Mouse (Mus musculus) hindbrain, embryonic 10.5 days (tissue): ENCODE data around the gene Cul5. TPM values are rescaled to one million over a fixed set of nuclear protein-coding genes. Genes with fewer than 3 reads are reported as not detected.

Experiments used
- DNase-seq: peaks from one replicate; pipeline ENCODE4 v3.0.0-alpha.2; 2017; ENCODE audit warnings: low spot score
- H3K27ac ChIP-seq: fragments of 300-500 bp; sonication (generic); 2 replicates; pipeline ENCODE4 v1.5.1; 2016; ENCODE audit warnings: mild to moderate bottlenecking, moderate library complexity
- H3K27me3 ChIP-seq: fragments of 300-500 bp; sonication (generic); 2 replicates; pipeline ENCODE4 v1.6.1; 2016; ENCODE audit warnings: mild to moderate bottlenecking; ENCODE audit not compliant: poor library complexity, insufficient read depth, severe bottlenecking
- H3K36me3 ChIP-seq: fragments of 300-500 bp; sonication (generic); 2 replicates; pipeline ENCODE4 v1.6.1; 2016; ENCODE audit warnings: mild to moderate bottlenecking, moderate library complexity
- H3K4me1 ChIP-seq: fragments of 300-500 bp; sonication (generic); replicated peaks from 2 replicates; pipeline ENCODE4 v1.6.1; 2016; ENCODE audit warnings: mild to moderate bottlenecking
- H3K4me3 ChIP-seq: fragments of 300-500 bp; sonication (generic); 2 replicates; pipeline ENCODE4 v1.5.1; 2016; ENCODE audit warnings: mild to moderate bottlenecking, moderate library complexity
- H3K9me3 ChIP-seq: fragments of 300-500 bp; sonication (generic); 2 replicates; pipeline ENCODE4 v1.6.1; 2016; ENCODE audit warnings: mild to moderate bottlenecking, moderate library complexity
- WGBS: fragments of 180-500 bp; shearing (Covaris S2); methylation state at CpG from one replicate; pipeline ENCODE4 v1.1.7; 2016; 5-methylcytosine and 5-hydroxymethylcytosine counted together
- polyA plus RNA-seq: library from polyadenylated mRNA; unstranded; fragments of >200 nt; fragmentation: Nextera tagmentation; extraction: Ambion mirVana; gene quantifications from 2 replicates; pipeline ENCODE4 v1.2.1, GENCODE M21; 2016

Gene Cul5
- polyA plus RNA-seq, result 34.0 and 37.0 TPM in 2 replicates

DNA sequence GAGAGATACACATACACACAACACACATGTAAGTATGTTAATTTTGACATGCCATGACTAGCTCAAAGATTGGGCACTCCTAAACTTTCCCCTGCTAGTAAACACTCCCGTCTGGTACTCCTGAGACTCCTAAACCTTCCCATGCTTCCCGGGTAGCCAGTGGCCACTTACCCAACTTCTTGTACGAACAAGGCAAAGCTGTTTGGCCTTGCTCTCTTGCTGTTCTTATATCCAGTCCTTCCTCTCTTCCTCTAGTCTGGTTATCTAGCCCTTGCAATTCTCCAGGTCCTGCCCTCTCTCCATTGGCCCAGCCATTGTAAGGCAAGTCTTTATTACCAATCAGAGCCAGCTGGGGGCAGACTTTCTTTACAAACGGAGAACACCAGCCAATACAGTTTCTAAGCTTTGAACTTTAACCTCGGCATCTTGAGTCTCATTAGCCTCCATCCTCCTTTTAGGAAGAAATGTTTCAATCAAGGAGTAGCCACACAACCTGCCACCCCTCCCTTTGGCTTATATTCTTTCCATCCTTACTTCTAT is at the start of gene Cul5:
Cul5 (minus strand) TSS at position 335 of the 540 bp plus-strand sequence.
- H3K27ac ChIP-seq, result no peak within 1 kb of the TSS
- WGBS, result 49% methylated on average over 5 of the region's 5 CpGs
- H3K4me3 ChIP-seq, result no peak within 1 kb of the TSS

DNA sequence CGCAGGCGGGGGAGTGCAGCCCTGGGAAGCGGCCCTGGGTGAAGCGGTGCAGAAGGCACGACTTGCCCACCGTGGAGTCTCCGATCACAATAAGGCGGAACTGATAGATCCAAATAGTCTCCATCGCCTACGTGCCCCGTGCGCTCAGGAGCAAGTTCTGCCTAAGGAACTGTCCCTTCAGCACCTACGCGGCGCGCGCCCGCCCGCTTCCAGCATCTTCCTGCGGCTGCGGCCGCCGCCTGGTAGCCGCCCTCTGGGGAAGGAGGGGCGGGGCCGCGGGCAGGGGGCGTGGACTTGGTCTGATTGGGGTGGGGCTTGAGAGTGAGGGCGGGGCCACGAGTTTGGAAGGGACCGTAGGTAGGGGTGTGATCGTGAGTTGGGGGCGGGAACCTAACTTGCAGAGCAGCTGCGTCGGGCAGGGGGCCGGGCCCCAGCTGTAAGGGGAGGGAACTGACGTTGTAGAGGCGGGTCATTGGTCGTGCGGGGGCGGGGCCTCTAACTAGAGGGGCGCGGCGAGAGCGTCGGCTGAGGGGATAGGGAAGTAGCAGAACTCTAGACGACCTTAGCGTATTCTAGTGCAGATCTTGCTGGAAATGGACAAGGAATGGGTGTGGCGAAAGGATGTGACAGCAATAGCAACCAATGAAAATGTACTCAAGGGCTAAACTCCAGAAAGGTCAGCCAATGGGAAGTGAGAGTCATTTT is 36.3 kb upstream of the Cul5 start, which contains the start of gene Rab39:
Rab39 (minus strand) TSS at position 241 of the 705 bp plus-strand sequence.
- WGBS, result under 1% methylated on average over 49 of the region's 49 CpGs
- Histone ChIP-seq H3K27me3 (0 out of 2 replicates have a peak, but pooled peaks cover 5% of the 10 kb centered on the region), H3K4me1 (peaks cover 23% of the 10 kb centered on the region), H3K9me3 (no peaks in the 10 kb centered on the region), H3K36me3 (no peaks in the 10 kb centered on the region), H3K4me3 (peak within 1 kb of the TSS; percentile 74), H3K27ac (peak within 1 kb of the TSS; percentile 83)
- DNase-seq, result peak; percentile 96

More for the DNA sequence above, at the start of gene Cul5:
- Histone ChIP-seq H3K4me1 (peaks cover 18% of the 10 kb centered on the region), H3K27me3 (no peaks in the 10 kb centered on the region), H3K9me3 (no peaks in the 10 kb centered on the region), H3K36me3 (no peaks in the 10 kb centered on the region)
- peak; percentile 26 for DNase-seq

DNA sequence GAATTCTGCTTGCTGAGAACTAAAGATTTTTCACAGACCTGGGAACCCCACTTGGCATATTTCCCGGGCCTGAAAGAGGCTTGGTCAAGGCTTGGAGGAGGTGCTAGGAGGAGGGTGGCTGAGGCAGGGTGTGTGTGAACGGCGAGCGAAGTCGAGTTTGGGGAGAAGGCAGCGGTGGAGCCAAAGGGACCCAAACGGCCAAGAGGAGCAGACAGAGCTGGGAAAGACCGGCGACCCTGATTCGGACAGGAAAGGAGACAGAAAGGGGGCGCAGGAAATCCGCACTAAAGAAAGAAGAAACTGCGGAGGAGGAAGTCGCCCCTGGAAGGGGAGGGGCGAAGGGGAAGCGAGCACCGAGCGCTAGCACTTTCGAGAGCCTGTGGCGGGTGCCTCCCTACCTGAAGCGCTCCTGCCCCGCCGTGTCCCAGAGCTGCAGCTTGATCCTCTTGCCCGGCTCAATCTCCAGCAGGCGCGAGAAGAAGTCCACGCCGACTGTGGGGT is 35.7 kb upstream of the Cul5 start:
- Histone ChIP-seq H3K27ac (peak overlapping the region; percentile 83), H3K36me3 (no peaks in the 10 kb centered on the region), H3K9me3 (no peaks in the 10 kb centered on the region), H3K27me3 (0 out of 2 replicates have a peak, but pooled peaks cover 5% of the 10 kb centered on the region), H3K4me1 (peaks cover 23% of the 10 kb centered on the region), H3K4me3 (peak overlapping the region; percentile 74)
- DNase-seq, result no peak
- WGBS, result under 1% methylated on average over 28 of the region's 28 CpGs

DNA sequence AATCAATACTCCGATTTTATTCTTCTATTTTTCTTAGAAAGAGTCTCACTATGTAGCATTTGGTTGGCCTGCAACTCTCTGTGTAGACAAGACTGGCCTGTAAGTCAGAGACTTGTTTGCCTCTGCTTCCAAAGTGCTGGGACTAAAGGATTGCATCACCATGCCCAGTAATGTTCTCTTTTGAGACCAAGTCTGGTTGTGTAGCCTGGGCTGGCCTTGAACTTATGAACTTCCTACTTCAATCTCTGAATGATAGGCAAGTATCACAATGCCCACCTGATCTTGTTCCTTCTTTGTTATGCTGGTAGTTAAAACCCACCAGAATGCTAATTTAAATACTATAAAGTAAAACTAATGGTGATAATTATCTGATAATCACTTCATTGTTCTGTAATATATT is 33.2 kb upstream of the Cul5 start:
- H3K9me3 ChIP-seq, result no peaks in the 10 kb centered on the region
- no peak overlapping the region for H3K27ac ChIP-seq
- 92% methylated on average over 1 of the region's 1 CpGs for WGBS
- H3K4me1 ChIP-seq, result peaks cover 23% of the 10 kb centered on the region
- no peaks in the 10 kb centered on the region for H3K27me3 ChIP-seq
- no peaks in the 10 kb centered on the region for H3K36me3 ChIP-seq
- H3K4me3 ChIP-seq, result no peak overlapping the region
- no peak for DNase-seq

- no peaks in the 10 kb centered on the region for H3K27me3 ChIP-seq
- no peaks in the 10 kb centered on the region for H3K36me3 ChIP-seq
- H3K4me3 ChIP-seq, result no peak overlapping the region
- WGBS, result 80% methylated on average over 4 of the region's 4 CpGs
- H3K9me3 ChIP-seq, result 0 out of 2 replicates have a peak, but pooled peaks cover 3% of the 10 kb centered on the region
- peaks cover 7% of the 10 kb centered on the region for H3K4me1 ChIP-seq
- no peak for DNase-seq
- no peak overlapping the region for H3K27ac ChIP-seq
Measured at GRCm38 (mm10) chr9:53700496-53700895, 30.7 kb upstream of the Cul5 start.

DNA sequence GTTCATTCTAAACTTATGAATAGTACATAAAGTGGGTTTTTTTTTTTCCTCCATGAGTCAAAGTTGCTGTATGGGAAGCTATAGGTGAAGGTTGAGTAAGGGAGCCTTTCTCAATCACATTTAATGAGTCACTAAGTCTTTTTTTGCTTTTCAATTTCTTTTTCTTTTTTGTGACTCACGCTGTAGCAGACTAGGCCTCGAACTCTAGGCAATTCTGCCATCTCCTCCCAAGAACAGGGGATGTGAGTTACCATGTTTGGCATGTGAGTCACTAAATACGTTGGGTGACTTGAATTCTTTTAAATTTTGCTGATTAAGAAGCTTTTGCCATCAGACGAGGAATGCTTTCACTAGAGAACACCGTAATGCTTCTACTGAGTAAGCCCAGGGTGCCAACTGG is 26.0 kb upstream of the Cul5 start:
- 0 out of 2 replicates have a peak, but pooled peaks cover 3% of the 10 kb centered on the region for H3K9me3 ChIP-seq
- 86% methylated on average over 5 of the region's 5 CpGs for WGBS

GRCm38 (mm10) chr9:53693718-53694117 is 23.9 kb upstream of the Cul5 start:
- 76% methylated on average over 1 of the region's 1 CpGs for WGBS
- Histone ChIP-seq H3K27ac (no peak overlapping the region), H3K36me3 (no peaks in the 10 kb centered on the region), H3K9me3 (0 out of 2 replicates have a peak, but pooled peaks cover 3% of the 10 kb centered on the region), H3K4me3 (no peak overlapping the region), H3K4me1 (no peaks in the 10 kb centered on the region), H3K27me3 (no peaks in the 10 kb centered on the region)
- no peak for DNase-seq

More for the DNA sequence above, 26.0 kb upstream of the Cul5 start:
- Histone ChIP-seq H3K27ac (no peak overlapping the region), H3K4me3 (no peak overlapping the region), H3K36me3 (no peaks in the 10 kb centered on the region), H3K27me3 (no peaks in the 10 kb centered on the region), H3K4me1 (no peaks in the 10 kb centered on the region)
- DNase-seq, result no peak

DNA sequence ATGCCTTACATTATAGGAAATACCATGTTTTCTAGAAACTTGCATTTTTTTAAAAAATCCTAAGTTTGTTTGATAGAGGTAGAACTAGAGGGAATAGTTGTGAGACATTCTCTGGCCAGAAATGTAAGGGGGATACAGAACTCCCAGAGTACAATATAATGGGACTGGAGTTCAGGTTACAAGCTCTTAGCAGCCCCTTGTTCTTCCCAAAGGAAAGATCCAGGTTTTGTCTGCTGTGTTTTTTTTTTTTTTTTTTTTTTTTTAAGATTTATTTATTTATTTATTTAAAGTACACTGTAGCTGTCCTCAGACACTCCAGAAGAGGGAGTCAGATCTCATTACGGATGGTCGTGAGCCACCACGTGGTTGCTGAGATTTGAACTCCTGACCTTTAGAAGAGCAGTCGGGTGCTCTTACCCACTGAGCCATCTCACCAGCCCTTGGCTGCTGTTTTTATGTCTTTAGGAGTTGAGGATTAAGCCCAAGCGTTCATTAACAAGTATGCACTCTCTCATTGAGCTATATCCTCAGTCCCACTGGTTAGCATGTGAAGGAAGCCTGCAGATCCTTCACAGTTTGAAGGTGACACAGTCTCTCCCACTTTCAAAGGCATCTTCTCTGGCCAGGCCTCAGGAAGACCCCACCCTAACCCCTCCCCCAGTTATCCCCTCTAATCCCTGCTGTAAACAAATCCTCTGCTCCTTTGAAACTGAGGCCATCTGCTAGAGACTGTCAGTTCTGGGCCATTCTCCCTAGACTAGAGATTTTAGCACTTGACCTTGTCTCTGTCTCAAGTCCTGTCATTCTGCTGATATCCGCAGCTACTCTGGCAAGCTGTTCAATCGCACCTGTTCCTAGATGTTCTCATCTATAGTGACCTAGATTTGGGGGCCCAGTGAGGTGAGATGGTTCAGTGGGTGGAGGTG is 22.2 kb upstream of the Cul5 start:
- no peaks in the 10 kb centered on the region for H3K27me3 ChIP-seq
- H3K4me3 ChIP-seq, result no peak overlapping the region
- H3K36me3 ChIP-seq, result no peaks in the 10 kb centered on the region
- WGBS, result 46% methylated on average over 7 of the region's 7 CpGs
- 0 out of 2 replicates have a peak, but pooled peaks cover under 1% of the 10 kb centered on the region for H3K9me3 ChIP-seq
- no peak for DNase-seq
- no peak overlapping the region for H3K27ac ChIP-seq
- H3K4me1 ChIP-seq, result no peaks in the 10 kb centered on the region

DNA sequence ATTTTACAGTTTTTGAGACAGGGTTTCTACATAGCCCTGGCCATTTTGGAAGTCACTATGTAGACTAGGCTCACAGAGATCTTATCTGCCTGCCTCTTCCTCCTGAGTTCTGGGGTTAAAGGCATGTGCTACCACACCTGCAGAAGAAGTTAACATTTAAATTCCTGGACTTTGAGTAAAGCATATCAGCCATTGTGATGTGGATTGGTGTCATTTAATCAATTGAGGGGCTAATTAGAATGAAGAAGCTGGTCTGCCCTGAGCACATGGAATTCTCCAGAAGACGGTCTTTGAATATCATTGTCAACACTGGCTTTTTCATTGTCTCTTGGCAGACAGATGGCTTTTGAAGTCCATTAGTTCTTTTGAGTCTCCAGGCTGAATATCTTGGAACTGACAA is 11.0 kb upstream of the Cul5 start:
- no peak overlapping the region for H3K4me3 ChIP-seq
- 95% methylated on average over 1 of the region's 1 CpGs for WGBS
- H3K9me3 ChIP-seq, result 0 out of 2 replicates have a peak, but pooled peaks cover 3% of the 10 kb centered on the region
- H3K27me3 ChIP-seq, result no peaks in the 10 kb centered on the region
- no peak overlapping the region for H3K27ac ChIP-seq
- no peaks in the 10 kb centered on the region for H3K36me3 ChIP-seq
- DNase-seq, result no peak
- no peaks in the 10 kb centered on the region for H3K4me1 ChIP-seq

DNA sequence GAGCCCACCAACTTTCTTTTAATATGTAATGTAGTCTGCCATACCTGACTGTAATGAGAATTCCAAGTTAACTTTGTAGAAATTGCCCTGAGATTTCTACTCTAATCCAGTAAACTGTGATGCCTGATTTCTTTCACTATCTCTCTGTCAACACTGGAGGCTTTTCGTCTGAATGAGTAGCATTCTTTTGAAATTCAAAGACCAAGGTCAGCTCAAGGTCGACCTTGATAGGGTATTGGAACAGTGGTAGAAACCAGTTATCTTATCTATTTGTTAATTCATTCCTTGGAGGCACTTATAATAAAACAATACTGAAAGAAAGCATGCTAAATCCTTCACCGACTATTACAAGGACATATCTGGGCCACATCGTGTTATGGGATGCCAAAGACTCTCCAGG is 7.1 kb upstream of the Cul5 start:
- H3K27me3 ChIP-seq, result no peaks in the 10 kb centered on the region
- no peak overlapping the region for H3K27ac ChIP-seq
- no peaks in the 10 kb centered on the region for H3K4me1 ChIP-seq
- 0 out of 2 replicates have a peak, but pooled peaks cover 3% of the 10 kb centered on the region for H3K9me3 ChIP-seq
- no peak overlapping the region for H3K4me3 ChIP-seq
- no peak for DNase-seq
- WGBS, result 71% methylated on average over 4 of the region's 4 CpGs
- H3K36me3 ChIP-seq, result no peaks in the 10 kb centered on the region

GRCm38 (mm10) chr9:53673571-53673970 is 3.8 kb upstream of the Cul5 start:
- no peak overlapping the region for H3K27ac ChIP-seq
- H3K9me3 ChIP-seq, result 0 out of 2 replicates have a peak, but pooled peaks cover 3% of the 10 kb centered on the region
- no peaks in the 10 kb centered on the region for H3K27me3 ChIP-seq
- H3K36me3 ChIP-seq, result no peaks in the 10 kb centered on the region
- no peak overlapping the region for H3K4me3 ChIP-seq
- H3K4me1 ChIP-seq, result no peaks in the 10 kb centered on the region
- peak; percentile 41 for DNase-seq
- WGBS, result 25% methylated on average over 3 of the region's 3 CpGs

GRCm38 (mm10) chr9:53667020-53667669 is 2.7 kb downstream of the Cul5 start:
- under 1% methylated on average over 74 of the region's 74 CpGs for WGBS
- peak; percentile 93 for DNase-seq
- Histone ChIP-seq H3K27me3 (no peaks in the 10 kb centered on the region), H3K27ac (peak overlapping the region; percentile 99), H3K4me1 (peaks cover 21% of the 10 kb centered on the region), H3K4me3 (peak overlapping the region; percentile 91), H3K9me3 (no peaks in the 10 kb centered on the region), H3K36me3 (peaks cover 8% of the 10 kb centered on the region)
